In the genomic region with DNA sequence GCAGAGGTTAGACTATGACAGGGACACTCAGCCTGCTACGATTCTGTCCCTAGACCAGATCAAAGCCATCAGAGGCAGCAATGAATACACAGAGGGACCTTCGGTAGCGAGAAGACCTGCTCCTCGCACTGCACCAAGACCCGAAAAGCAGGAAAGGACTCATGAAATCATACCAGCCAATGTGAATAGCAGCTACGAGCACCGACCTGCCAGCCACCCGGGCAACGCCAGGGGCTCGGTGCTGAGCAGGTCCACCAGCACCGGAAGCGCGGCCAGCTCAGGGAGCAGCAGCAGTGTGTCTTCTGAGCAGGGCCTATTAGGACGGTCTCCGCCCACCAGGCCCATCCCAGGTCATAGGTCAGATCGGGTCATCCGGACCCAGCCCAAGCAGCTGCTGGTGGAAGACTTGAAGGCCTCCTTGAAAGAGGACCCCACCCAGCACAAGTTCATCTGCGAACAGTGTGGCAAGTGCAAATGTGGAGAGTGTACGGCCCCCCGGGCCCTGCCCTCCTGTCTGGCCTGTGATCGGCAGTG, we compare ENCODE assay signal across 8 mouse cellular contexts. TPM values are rescaled to one million over a fixed set of nuclear protein-coding genes. Genes with fewer than 3 reads are reported as not detected.
DNase-seq lines count a peak whose midpoint lies in the region; ATAC-seq and TF ChIP-seq lines count a peak whose summit lies in the region.

No protein-coding gene starts in this region.

- no peaks in the 10 kb centered on the region for H3K4me1 ChIP-seq in cortical plate, adult 2 months (ENCODE audit: control insufficient read depth, insufficient read depth, low read length)
- H3K4me1 ChIP-seq in heart, embryonic 14.5 days (ENCODE audit: control insufficient read depth in 2 of 2, insufficient read depth in 2 of 2, low read length in 2 of 2) = peaks cover 7% of the 10 kb centered on the region in 2 experiments; a peak in 2 of 4 replicates
- peaks cover 37% of the 10 kb centered on the region for H3K4me1 ChIP-seq in kidney, embryonic 14.5 days (ENCODE audit: control insufficient read depth, insufficient read depth, low read length)
- peaks cover 22% of the 10 kb centered on the region; the same call in 1 of the 2 replicates for H3K4me1 ChIP-seq in midbrain, embryonic 16.5 days (ENCODE audit: control insufficient read depth, insufficient read depth, low read length)

- DNase-seq in ES-CJ7 (ENCODE audit: low read depth, low spot score) = peak; percentile 85
- DNase-seq in right cerebral cortex, adult 2 months (ENCODE audit: low spot score in 2 of 2) = no peak
- DNase-seq in layer of hippocampus, adult 9-11 months = no peak
- DNase-seq in thymus, postnatal 4 days = no peak

- no peaks in the 10 kb centered on the region for H3K27me3 ChIP-seq in heart, embryonic 14.5 days (ENCODE audit: control insufficient read depth, insufficient read depth, low read length)
- no peaks in the 10 kb centered on the region for H3K27me3 ChIP-seq in kidney, embryonic 14.5 days (ENCODE audit: control insufficient read depth, insufficient read depth, low read length)
- no peaks in the 10 kb centered on the region; the same call in 1 of the 2 replicates for H3K27me3 ChIP-seq in midbrain, embryonic 16.5 days (ENCODE audit: control insufficient read depth, insufficient read depth, low read depth, low read length)

- peak overlapping the region; percentile 10; the same call in 1 of the 2 replicates for H3K4me3 ChIP-seq in cortical plate, adult 2 months (ENCODE audit: insufficient read depth, low read length)
- H3K4me3 ChIP-seq in heart, embryonic 14.5 days (ENCODE audit: control insufficient read depth in 1 of 2, insufficient read depth in 1 of 2, low read depth in 1 of 2, low read length in 2 of 2) = peak overlapping the region in 1 of 2 experiments; percentile 87; a peak in 1 of 4 replicates
- H3K4me3 ChIP-seq in kidney, embryonic 14.5 days (ENCODE audit: low read length) = peak overlapping the region; percentile 95
- peak overlapping the region; percentile 88 for H3K4me3 ChIP-seq in midbrain, embryonic 16.5 days (ENCODE audit: low read depth, low read length)

- peak overlapping the region; percentile 84 for H3K4me2 ChIP-seq in heart, embryonic 14.5 days (ENCODE audit: low read length)
- H3K4me2 ChIP-seq in kidney, embryonic 14.5 days (replicated peaks; ENCODE audit: low read depth, low read length) = peak overlapping the region; percentile 56
- H3K4me2 ChIP-seq in midbrain, embryonic 16.5 days (ENCODE audit: low read length) = peak overlapping the region; percentile 88

- WGBS in heart, embryonic 14.5 days = 89% methylated on average over 21 of the region's 21 CpGs
- 59% methylated on average over 21 of the region's 21 CpGs for WGBS in kidney, embryonic 14.5 days
- WGBS in midbrain, embryonic 16.5 days = 67% methylated on average over 21 of the region's 21 CpGs

- TF ChIP-seq POLR2A in cortical plate, adult 2 months (IDR thresholded peaks at IDR 0.05; ENCODE audit: extremely low read depth, insufficient read depth, low read length) = no peak

- H3K27ac ChIP-seq in cortical plate, adult 2 months (ENCODE audit: insufficient read depth, low read length) = no peak overlapping the region
- no peak overlapping the region for H3K27ac ChIP-seq in heart, embryonic 14.5 days (replicated peaks in 1 of 2; ENCODE audit: control insufficient read depth in 1 of 2, insufficient read depth in 1 of 2, low read depth in 2 of 2, low read length in 2 of 2)
- H3K27ac ChIP-seq in kidney, embryonic 14.5 days (ENCODE audit: low read depth, low read length) = peak overlapping the region; percentile 83
- H3K27ac ChIP-seq in midbrain, embryonic 16.5 days (ENCODE audit: low read length) = no peak overlapping the region

- no peak for TF ChIP-seq CTCF in cortical plate, adult 2 months (IDR thresholded peaks at IDR 0.05; ENCODE audit: extremely low read depth, insufficient read depth, low read length)

- no peaks in the 10 kb centered on the region for H3K9me3 ChIP-seq in heart, embryonic 14.5 days (ENCODE audit: control insufficient read depth, low read length)
- no peaks in the 10 kb centered on the region for H3K9me3 ChIP-seq in kidney, embryonic 14.5 days (ENCODE audit: control insufficient read depth, low read length)
- H3K9me3 ChIP-seq in midbrain, embryonic 16.5 days (replicated peaks; ENCODE audit: control insufficient read depth, low read length, poor library complexity, severe bottlenecking) = no peaks in the 10 kb centered on the region

- no peak overlapping the region; the same call in 1 of the 2 replicates for H3K9ac ChIP-seq in heart, embryonic 14.5 days (ENCODE audit: low read length)
- H3K9ac ChIP-seq in kidney, embryonic 14.5 days (ENCODE audit: low read depth, low read length) = peak overlapping the region; percentile 97
- peak overlapping the region; percentile 10; the same call in 1 of the 2 replicates for H3K9ac ChIP-seq in midbrain, embryonic 16.5 days (ENCODE audit: low read depth, low read length)

- no peak for ATAC-seq in heart, embryonic 14.5 days (ENCODE audit: insufficient number of reproducible peaks, insufficient read depth, low FRiP score, low read depth)
- ATAC-seq in kidney, embryonic 14.5 days (ENCODE audit: low FRiP score, low TSS enrichment) = no peak
- no peak for ATAC-seq in midbrain, embryonic 16.5 days

- H3K36me3 ChIP-seq in heart, embryonic 14.5 days (ENCODE audit: control insufficient read depth, insufficient read depth, low read length) = peaks cover 34% of the 10 kb centered on the region
- H3K36me3 ChIP-seq in kidney, embryonic 14.5 days (ENCODE audit: control insufficient read depth, insufficient read depth, low read length) = peaks cover 42% of the 10 kb centered on the region
- H3K36me3 ChIP-seq in midbrain, embryonic 16.5 days (ENCODE audit: control insufficient read depth, insufficient read depth, low read length) = peaks cover 14% of the 10 kb centered on the region

RNA-seq across cellular contexts. Expression of a gene that starts 3.0 kb away (rescaled TPM):
- 9.9 and 10.8 TPM in 2 replicates for polyA plus RNA-seq in cortical plate, adult 2 months (2012; rRNA removed)
- polyA plus RNA-seq in heart, embryonic 14.5 days (2014; fragmentation: Nextera tagmentation; extraction: Ambion mirVana) = 7.8 and 8.2 TPM in 2 replicates
- polyA plus RNA-seq in kidney, embryonic 14.5 days (2014; fragmentation: Nextera tagmentation; extraction: Ambion mirVana) = 41.7 and 49.8 TPM in 2 replicates
- 6.5 and 8.8 TPM in 2 replicates for polyA plus RNA-seq in midbrain, embryonic 16.5 days (2015; fragmentation: Nextera tagmentation; extraction: Ambion mirVana)
